17 mouse cellular contexts compared by ENCODE assay signal in genomic region chr5:85767157-85767556, GRCm38 (mm10).
DNase-seq lines count a peak whose midpoint lies in the region; ATAC-seq and TF ChIP-seq lines count a peak whose summit lies in the region.
"Had no signal": no experiment of that assay in that cellular context is flagged by ENCODE, and none has a peak within 500 bp of the region (broad histone marks: within the 10 kb centered on the region; RNA-seq: fewer than 3 reads in every experiment).

No protein-coding gene starts in this region.

- intact Hi-C loops in left cerebral cortex, adult 2 months (cut with DNase I): no loop called here

- no peak overlapping the region for H3K9ac ChIP-seq in forebrain, embryonic 12.5 days
- H3K9ac ChIP-seq in forebrain, embryonic 14.5 days (ENCODE audit: low read length): no peak overlapping the region
- H3K9ac ChIP-seq: hindbrain, embryonic 13.5 days; limb, embryonic 13.5 days; stomach, embryonic 15.5 days had no signal

- H3K9me3 ChIP-seq in forebrain, embryonic 12.5 days: no peaks in the 10 kb centered on the region
- H3K9me3 ChIP-seq in forebrain, embryonic 14.5 days (replicated peaks; ENCODE audit: control insufficient read depth, low read length): no peaks in the 10 kb centered on the region
- H3K9me3 ChIP-seq: hindbrain, embryonic 13.5 days; limb, embryonic 13.5 days; stomach, embryonic 15.5 days had no signal

- no peaks in the 10 kb centered on the region; the same call in 1 of the 2 replicates for H3K4me1 ChIP-seq in forebrain, embryonic 12.5 days
- H3K4me1 ChIP-seq in forebrain, embryonic 14.5 days (ENCODE audit: control insufficient read depth, insufficient read depth, low read length): 0 out of 2 replicates have a peak, but pooled peaks cover 3% of the 10 kb centered on the region
- H3K4me1 ChIP-seq: hindbrain, embryonic 13.5 days; limb, embryonic 13.5 days; stomach, embryonic 15.5 days had no signal

- 0 out of 2 replicates have a peak, but pooled peaks have one; percentile 2 for ATAC-seq in forebrain, embryonic 12.5 days (ENCODE audit: low FRiP score)
- no peak for ATAC-seq in forebrain, embryonic 14.5 days
- ATAC-seq in Patski: no peak

- H3K27me3 ChIP-seq in forebrain, embryonic 12.5 days: no peaks in the 10 kb centered on the region
- no peaks in the 10 kb centered on the region for H3K27me3 ChIP-seq in forebrain, embryonic 14.5 days (replicated peaks; ENCODE audit: control insufficient read depth, insufficient read depth, low read length)
- H3K27me3 ChIP-seq in Patski: peaks cover 8% of the 10 kb centered on the region
- H3K27me3 ChIP-seq: hindbrain, embryonic 13.5 days; limb, embryonic 13.5 days; stomach, embryonic 15.5 days had no signal

- CTCF ChIA-PET in Patski (lab: Charles Lee): no interaction called here

- no peak overlapping the region for H3K4me2 ChIP-seq in forebrain, embryonic 12.5 days
- no peak overlapping the region for H3K4me2 ChIP-seq in forebrain, embryonic 14.5 days (ENCODE audit: low read length)
- H3K4me2 ChIP-seq: hindbrain, embryonic 13.5 days; limb, embryonic 13.5 days; stomach, embryonic 15.5 days had no signal

- POLR2A ChIA-PET in Patski (lab: Charles Lee): no interaction called here

- H3K4me3 ChIP-seq in forebrain, embryonic 12.5 days (replicated peaks): no peak overlapping the region
- H3K4me3 ChIP-seq in forebrain, embryonic 14.5 days (ENCODE audit: low read depth, low read length): no peak overlapping the region
- H3K4me3 ChIP-seq in left cerebral cortex, adult 2 months: no peak overlapping the region
- H3K4me3 ChIP-seq: hindbrain, embryonic 13.5 days; limb, embryonic 13.5 days; stomach, embryonic 15.5 days had no signal

- in situ Hi-C loops in Patski (cut with MboI; ENCODE audit: low pct_unique_long_range_greater_than_20kb): no loop called here

- no peaks in the 10 kb centered on the region for H3K36me3 ChIP-seq in forebrain, embryonic 12.5 days (replicated peaks)
- no peaks in the 10 kb centered on the region for H3K36me3 ChIP-seq in forebrain, embryonic 14.5 days (ENCODE audit: control insufficient read depth, insufficient read depth, low read length)
- H3K36me3 ChIP-seq: hindbrain, embryonic 13.5 days; limb, embryonic 13.5 days; stomach, embryonic 15.5 days had no signal

- TF ChIP-seq CTCF in Patski (IDR thresholded peaks at IDR 0.05): peak; percentile 24
- no peak; the same call in none of the 2 replicates for TF ChIP-seq CTCF in left cerebral cortex, adult 2 months (IDR thresholded peaks at IDR 0.05)

- 90% methylated on average over 3 of the region's 3 CpGs for WGBS in forebrain, embryonic 12.5 days
- WGBS in forebrain, embryonic 14.5 days: 94% methylated on average over 3 of the region's 3 CpGs

- no peak overlapping the region for H3K27ac ChIP-seq in forebrain, embryonic 12.5 days
- no peak overlapping the region for H3K27ac ChIP-seq in forebrain, embryonic 14.5 days (ENCODE audit: low read depth, low read length)
- H3K27ac ChIP-seq in left cerebral cortex, adult 2 months: no peak overlapping the region
- H3K27ac ChIP-seq: hindbrain, embryonic 13.5 days; limb, embryonic 13.5 days; stomach, embryonic 15.5 days had no signal

- no peak for DNase-seq in forebrain, embryonic 14.5 days (ENCODE audit: low spot score)
- DNase-seq in lung, postnatal 36 days: peak; percentile 16
- DNase-seq in lung, postnatal 4 days: no peak
- DNase-seq in Patski (ENCODE audit: low read depth, low spot score): no peak
- no peak for DNase-seq in left cerebral cortex, adult 2 months (ENCODE audit: extremely low spot score in 1 of 2, low spot score in 2 of 2)
- no peak for DNase-seq in right cerebral cortex, adult 18-20 months
- DNase-seq in gastrocnemius, postnatal 25 days: no peak
- DNase-seq: adrenal gland, postnatal 25 days; cerebellum, adult 2 months; gastrocnemius, postnatal 10 days; kidney, adult 18-20 months; kidney, postnatal 14 days; layer of hippocampus, adult 9-11 months had no signal
